Mouse (Mus musculus) mouse embryonic stem cell (cell line): ENCODE results near the gene Smurf2.
"Not testable (repeated sequence)": the region's sequence is repeated elsewhere in the genome, so short reads cannot be mapped to it uniquely, and the experiment has no call there.

Source experiments
- in situ Hi-C, 2 experiments: fragments of 300-500 bp; cut with MboI; formaldehyde crosslinking; loops; 1 replicate in 1 of 2; 3 replicates in 1 of 2; pipeline ENCODE4 v1.14.3; 2019 to 2020; ENCODE audit warnings: low sequenced_read_pairs in 2 of 2, low pct_unique_long_range_greater_than_20kb in 1 of 2, mixed read lengths in 1 of 2; ENCODE audit not compliant: unreplicated experiment in 1 of 2

Smurf2 gene

DNA sequence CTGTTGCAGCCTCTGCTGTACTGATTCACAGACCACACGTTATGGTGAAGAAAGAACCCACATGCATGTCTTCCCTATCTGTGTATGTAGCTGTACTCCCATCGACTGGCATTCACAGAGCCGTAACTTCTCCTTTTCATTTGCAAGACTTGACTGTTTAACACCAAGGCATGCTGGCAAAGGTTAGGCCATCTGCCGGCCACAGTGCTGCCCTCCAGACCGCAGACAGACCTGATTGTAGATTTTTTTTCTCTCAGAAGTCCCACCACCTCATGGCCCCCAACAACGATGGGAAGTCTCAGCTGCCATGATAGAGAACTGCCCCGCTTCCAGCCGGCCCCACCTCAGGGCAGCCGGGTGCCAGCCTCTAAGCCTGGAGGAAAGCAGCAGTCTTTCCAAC lies 100.9 kb downstream of the Smurf2 start:
- in situ Hi-C loops, result no loop called here

- in situ Hi-C loops, result no loop called here
These were observed 102.2 kb downstream of the Smurf2 start for GRCm38 (mm10) chr11:106818341-106818740.

DNA sequence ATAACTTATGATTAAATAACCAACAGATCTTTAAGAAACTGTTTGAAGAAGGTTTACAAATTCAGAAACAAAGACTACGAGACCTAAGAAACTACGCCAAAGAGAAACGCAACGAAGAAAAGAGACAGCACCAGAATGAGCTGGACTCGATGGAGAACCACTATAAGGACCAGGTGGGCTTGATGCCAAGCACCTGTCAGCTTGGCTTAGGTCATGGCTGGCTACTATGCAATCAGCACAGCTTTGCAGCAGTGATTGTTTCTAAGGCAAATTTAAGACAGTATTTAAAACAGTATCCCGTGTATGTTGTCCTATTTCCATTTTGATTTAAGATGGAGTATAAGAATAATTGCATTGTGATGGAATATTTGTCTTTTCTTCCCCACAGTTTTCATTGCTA lies 102.7 kb downstream of the Smurf2 start:
- in situ Hi-C loops, result no loop called here

- in situ Hi-C loops, result no loop called here
These were observed 103.4 kb downstream of the Smurf2 start for GRCm38 (mm10) chr11:106817156-106817555.

- in situ Hi-C loops, result no loop called here
These were observed 104.2 kb downstream of the Smurf2 start for GRCm38 (mm10) chr11:106816316-106816715.

DNA sequence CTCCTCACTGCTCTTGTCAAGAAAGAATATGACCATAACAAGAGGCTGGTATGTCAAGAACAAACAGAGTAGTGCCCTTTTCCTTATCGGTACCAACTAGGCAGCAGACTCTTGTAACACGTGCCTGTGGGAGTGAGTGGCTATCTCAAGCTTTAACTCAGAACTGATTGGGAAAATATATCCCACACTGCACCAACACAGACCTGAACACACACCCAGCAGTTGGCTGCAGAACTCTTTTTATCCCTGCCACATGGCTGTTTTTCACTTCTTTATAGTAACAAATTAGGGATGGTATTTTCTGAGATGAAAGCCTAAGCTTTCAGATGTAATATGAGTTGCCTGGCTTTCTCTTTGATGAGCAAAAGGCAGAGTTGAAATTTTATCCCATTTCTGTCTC lies 104.8 kb downstream of the Smurf2 start:
- in situ Hi-C loops, result no loop called here

DNA sequence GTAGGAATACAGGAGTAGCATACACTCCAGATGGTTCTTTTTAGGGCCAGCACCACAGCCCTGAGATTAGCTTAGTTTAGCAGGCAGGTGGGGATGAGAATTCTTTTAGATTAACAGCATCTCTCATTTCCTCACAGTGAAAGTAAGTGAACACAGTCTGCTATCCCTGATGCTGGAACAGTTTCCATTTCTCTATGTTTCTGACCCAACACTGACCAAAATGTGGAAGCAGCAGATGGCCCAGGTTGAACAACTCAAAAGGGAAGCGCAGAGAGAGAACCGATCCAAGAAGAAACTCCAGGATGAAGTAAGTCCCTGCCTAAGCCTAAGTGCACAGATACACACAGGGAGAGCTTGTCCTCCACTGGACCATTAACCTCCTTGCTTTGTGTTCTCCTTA lies 105.2 kb downstream of the Smurf2 start:
- in situ Hi-C loops, result no loop called here

DNA sequence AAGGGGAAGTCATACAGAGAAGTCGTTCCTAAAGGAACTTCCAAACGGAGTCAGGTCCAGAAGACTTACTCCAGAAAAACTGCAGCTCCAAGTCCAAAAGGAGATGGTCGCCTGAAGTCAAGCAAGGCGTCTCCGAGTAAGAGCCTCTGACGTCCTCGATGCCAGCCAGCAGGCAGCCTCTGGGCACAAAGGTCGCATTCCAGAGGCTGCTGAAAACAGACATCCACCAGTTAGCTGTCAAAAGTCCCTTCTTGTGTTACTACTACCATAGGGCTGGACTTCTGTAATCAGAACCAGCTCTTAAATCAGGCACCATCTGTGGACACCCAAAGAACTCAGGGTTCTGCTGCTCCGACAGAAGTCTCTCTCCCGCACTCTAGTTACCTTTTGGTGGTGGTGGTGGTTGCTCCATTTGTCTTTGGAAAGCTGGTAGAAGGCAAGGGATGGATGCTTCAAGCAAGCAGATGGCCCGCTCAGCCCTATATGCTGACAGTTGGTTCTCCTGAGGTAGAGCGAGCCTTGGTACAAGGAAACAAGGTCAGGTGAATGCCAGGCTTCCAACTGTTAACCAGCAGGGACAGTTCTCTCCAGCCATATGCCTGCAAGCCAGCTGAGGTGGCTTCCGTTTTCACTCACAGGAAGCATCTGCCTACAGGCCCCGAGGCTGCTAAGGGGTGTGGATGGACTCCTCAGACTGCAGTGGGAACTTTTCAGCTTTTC lies 105.8 kb downstream of the Smurf2 start:
- in situ Hi-C loops, result no loop called here

GRCm38 (mm10) chr11:106812410-106813136 lies 107.9 kb downstream of the Smurf2 start:
- in situ Hi-C loops, result no loop called here

GRCm38 (mm10) chr11:106807442-106807841 lies 113.1 kb downstream of the Smurf2 start:
- in situ Hi-C loops, result not testable (repeated sequence)

- in situ Hi-C loops, result no loop called here
These were observed 118.4 kb downstream of the Smurf2 start for GRCm38 (mm10) chr11:106802069-106802627.

GRCm38 (mm10) chr11:106795679-106796078 lies 124.8 kb downstream of the Smurf2 start:
- in situ Hi-C loops, result no loop called here

GRCm38 (mm10) chr11:106793846-106794245 lies 126.7 kb downstream of the Smurf2 start:
- in situ Hi-C loops, result no loop called here

- in situ Hi-C loops, result no loop called here
These were observed 130.9 kb downstream of the Smurf2 start for GRCm38 (mm10) chr11:106789649-106790048.

DNA sequence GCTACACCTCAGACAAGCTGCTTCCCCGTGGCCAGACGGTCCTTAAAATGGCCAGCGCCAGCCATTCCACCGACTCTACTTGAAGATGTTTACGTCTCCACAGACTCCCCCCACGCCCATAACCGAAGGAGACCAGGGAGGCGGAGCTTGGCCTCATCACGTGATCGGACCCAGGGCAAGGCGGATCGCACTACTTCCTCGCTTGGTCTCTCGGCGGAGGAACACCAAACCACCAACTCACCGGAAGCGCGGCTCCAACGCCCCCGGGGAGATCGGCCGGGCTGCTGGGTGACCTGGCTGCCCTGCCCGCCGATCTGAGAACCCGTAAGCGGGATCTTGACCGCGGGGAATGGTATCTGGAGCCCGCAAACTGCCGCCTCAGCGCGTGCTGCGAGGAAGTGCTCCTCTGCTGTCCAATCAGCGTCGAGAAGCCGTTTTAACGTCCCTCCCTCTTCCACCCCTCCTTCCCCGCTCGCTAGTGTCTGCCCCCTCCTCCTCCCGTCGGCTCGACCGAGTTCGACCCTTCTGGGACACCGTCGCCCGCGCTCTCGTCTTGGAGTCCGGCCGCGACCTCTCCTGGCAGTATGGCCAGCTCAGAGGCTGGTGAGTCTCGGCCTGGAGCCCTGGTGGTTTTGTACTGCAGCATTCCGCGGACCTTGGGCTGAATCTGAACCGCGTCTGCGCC lies 131.6 kb downstream of the Smurf2 start, which contains the start of the genes Ddx5 and Cep95:
TSS of gene Ddx5 (minus strand) at position 411 of the 685 bp plus-strand sequence.
TSS of gene Cep95 (plus strand) at position 478 of the 685 bp plus-strand sequence.
- in situ Hi-C loops, result no loop called here

GRCm38 (mm10) chr11:106788026-106788774 lies 132.3 kb downstream of the Smurf2 start:
- in situ Hi-C loops, result no loop called here

DNA sequence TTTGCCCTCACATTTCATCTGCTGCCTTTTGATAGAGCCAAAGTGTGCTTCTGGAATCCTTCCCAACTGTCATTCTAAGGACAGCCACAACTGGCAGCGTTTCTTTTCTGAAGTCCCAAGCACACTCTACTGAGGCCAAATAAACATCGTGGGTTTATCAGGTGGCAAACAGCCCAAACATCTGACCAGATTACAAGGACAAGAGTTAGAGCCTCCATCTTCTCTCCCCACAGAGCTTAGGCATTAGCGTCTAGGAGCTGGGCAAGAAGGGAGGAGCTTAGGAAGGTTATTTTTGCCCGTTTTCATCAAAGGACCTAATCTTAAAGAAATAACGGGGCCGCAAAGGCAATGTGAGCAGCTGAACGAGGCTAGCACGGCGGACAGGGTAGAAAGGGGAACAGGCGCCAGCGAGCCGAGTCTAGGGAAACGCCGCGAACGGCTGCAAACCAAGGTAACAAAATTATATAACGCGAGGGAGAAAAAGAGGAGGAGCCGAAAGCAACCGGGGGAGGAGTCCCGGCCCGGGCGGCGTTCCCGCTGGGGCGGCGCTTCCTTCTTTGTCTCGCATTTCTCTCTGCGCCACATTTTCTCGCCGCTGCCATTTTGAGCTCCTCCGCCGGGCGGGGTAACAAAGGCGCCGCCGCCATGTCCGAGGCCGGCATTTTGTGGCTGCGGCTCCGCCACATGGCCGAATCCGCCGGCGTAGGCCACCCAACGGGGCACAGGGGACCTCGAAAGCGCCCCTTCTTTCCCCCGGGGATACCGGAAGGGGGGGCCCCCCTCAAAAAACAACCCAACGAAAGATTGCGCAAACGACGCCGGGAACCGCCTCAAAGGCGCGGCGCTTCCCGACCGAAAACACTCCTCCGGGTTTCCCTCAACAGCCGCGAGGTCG lies 133.1 kb downstream of the Smurf2 start:
- in situ Hi-C loops, result no loop called here
